Mouse (Mus musculus) cerebellum, adult 11 months (tissue): ENCODE measurements around the gene Per2.
"Not testable (repeated sequence)": the region's sequence is repeated elsewhere in the genome, so short reads cannot be mapped to it uniquely, and the experiment has no call there.

Experiments
- DNase-seq: peaks from one replicate; pipeline ENCODE4 v3.0.0; 2022

Per2 gene

GRCm38 (mm10) chr1:91459059-91459809, at the start of gene Per2:
TSS of gene Per2 (minus strand) at chr1:91459324.
- DNase-seq: peak; percentile 100

GRCm38 (mm10) chr1:91504615-91505014, 45.5 kb upstream of the Per2 start:
- no peak for DNase-seq

GRCm38 (mm10) chr1:91498579-91498978, 39.5 kb upstream of the Per2 start:
- DNase-seq: no peak

GRCm38 (mm10) chr1:91495321-91495720, 36.2 kb upstream of the Per2 start:
- no peak for DNase-seq

- DNase-seq: peak; percentile 94
Observed at GRCm38 (mm10) chr1:91494457-91495140, 35.5 kb upstream of the Per2 start, which contains the start of gene Traf3ip1. TSS of gene Traf3ip1 (plus strand) at chr1:91494647.

GRCm38 (mm10) chr1:91493938-91494337, 34.8 kb upstream of the Per2 start:
- no peak for DNase-seq

- DNase-seq: no peak
Observed at GRCm38 (mm10) chr1:91492740-91493139, 33.6 kb upstream of the Per2 start.

- no peak for DNase-seq
Observed at GRCm38 (mm10) chr1:91490322-91490721, 31.2 kb upstream of the Per2 start.

- no peak for DNase-seq
Observed at GRCm38 (mm10) chr1:91486165-91486564, 27.0 kb upstream of the Per2 start.

- DNase-seq: no peak
Observed at GRCm38 (mm10) chr1:91485422-91485821, 26.3 kb upstream of the Per2 start.

GRCm38 (mm10) chr1:91484011-91484346, 24.9 kb upstream of the Per2 start:
- DNase-seq: no peak

GRCm38 (mm10) chr1:91483304-91484010, 24.3 kb upstream of the Per2 start:
- DNase-seq: peak; percentile 71

GRCm38 (mm10) chr1:91482616-91483211, 23.6 kb upstream of the Per2 start:
- DNase-seq: no peak

- no peak for DNase-seq
Observed at GRCm38 (mm10) chr1:91478958-91479357, 19.8 kb upstream of the Per2 start.

- not testable (repeated sequence) for DNase-seq
Observed at GRCm38 (mm10) chr1:91478145-91478544, 19.0 kb upstream of the Per2 start.

- no peak for DNase-seq
Observed at GRCm38 (mm10) chr1:91469888-91470419, 10.8 kb upstream of the Per2 start.

GRCm38 (mm10) chr1:91466186-91466585, 7.1 kb upstream of the Per2 start:
- no peak for DNase-seq

GRCm38 (mm10) chr1:91465244-91465643, 6.1 kb upstream of the Per2 start:
- no peak for DNase-seq

GRCm38 (mm10) chr1:91464436-91464835, 5.3 kb upstream of the Per2 start:
- DNase-seq: no peak

GRCm38 (mm10) chr1:91463336-91463995, 4.3 kb upstream of the Per2 start:
- no peak for DNase-seq

GRCm38 (mm10) chr1:91460564-91460963, 1.4 kb upstream of the Per2 start:
- DNase-seq: no peak

- no peak for DNase-seq
Observed at GRCm38 (mm10) chr1:91460069-91460468, 945 bp upstream of the Per2 start.
